Mouse (Mus musculus) layer of hippocampus, adult 18-20 months (tissue): ENCODE results near the gene Ankrd44. TPM values are rescaled to one million over a fixed set of nuclear protein-coding genes. Genes with fewer than 3 reads are reported as not detected.

ENCODE experiments used
- DNase-seq, 2 experiments: peaks; one replicate each; pipeline ENCODE4 v3.0.0; 2022; ENCODE audit warnings: low spot score in 2 of 2
- microRNA-seq, 2 experiments: library from miRNA; unstranded; fragments of <30 nt; microRNA quantifications; one replicate each; pipeline ENCODE4 v1.2.0; 2021
- total RNA-seq, 2 experiments: library from RNA; stranded (reverse); gene quantifications; 2 replicates each; pipeline ENCODE4 v1.2.3; 2021

Ankrd44 gene
- total RNA-seq, 2 experiments from 2014 or later = 11.1 to 12.6 TPM

- DNase-seq = no peak
These were observed 267.6 kb downstream of the Ankrd44 start for GRCm38 (mm10) chr1:54658558-54658957.

GRCm38 (mm10) chr1:54648237-54648636 is 277.9 kb downstream of the Ankrd44 start:
- no peak for DNase-seq

GRCm38 (mm10) chr1:54647335-54647745 is 278.8 kb downstream of the Ankrd44 start:
- no peak for DNase-seq

- DNase-seq = peak in 1 of 2 experiments; percentile 40
These were observed 285.9 kb downstream of the Ankrd44 start for GRCm38 (mm10) chr1:54640184-54640795.

DNA sequence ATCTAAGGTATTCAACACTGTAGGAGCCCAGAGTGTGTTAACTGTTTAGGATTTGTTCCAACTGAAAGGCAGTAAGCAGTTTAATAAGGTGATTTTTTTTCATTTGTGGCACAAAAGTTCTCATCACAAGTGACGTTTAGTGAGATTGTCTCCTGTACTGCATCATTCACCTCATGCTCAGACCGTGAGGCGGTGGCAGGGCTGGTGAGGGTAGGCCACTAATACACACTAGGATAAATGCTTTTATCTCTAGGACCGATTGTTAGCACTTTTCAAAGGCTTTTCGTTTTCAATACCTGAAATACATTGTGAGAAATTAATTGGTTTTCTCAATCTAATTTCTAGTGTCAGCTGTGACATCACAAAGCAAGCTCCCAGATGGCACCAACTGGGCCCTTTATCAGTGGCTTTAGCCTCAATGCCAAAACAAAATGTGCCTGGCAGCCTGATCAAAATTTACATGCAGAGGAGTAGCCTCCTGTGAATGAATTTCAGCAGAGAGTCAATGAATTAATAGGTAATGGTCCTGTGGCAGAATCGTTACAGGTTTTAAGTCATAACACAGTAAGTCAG is 286.6 kb downstream of the Ankrd44 start:
- peak in 1 of 2 experiments; percentile 18 for DNase-seq

DNA sequence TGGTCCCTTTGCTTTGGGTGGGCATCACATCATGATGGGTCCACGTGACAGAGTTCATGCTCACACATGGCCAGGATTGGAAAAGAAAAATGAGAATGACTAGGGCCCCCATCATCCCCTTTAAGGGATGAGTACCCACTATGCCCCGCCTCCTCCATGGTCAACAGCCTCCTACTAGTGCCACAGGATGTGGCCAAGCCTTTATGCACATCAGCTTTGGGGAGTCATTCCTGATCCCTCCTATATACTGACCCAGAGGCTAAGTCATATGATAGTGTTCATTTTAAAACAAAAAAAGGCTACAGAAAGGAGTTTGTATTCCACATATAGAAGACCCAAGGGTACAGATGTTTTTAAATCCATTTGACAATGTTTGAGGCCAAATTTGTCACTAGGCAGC is 287.1 kb downstream of the Ankrd44 start:
- DNase-seq = no peak

DNA sequence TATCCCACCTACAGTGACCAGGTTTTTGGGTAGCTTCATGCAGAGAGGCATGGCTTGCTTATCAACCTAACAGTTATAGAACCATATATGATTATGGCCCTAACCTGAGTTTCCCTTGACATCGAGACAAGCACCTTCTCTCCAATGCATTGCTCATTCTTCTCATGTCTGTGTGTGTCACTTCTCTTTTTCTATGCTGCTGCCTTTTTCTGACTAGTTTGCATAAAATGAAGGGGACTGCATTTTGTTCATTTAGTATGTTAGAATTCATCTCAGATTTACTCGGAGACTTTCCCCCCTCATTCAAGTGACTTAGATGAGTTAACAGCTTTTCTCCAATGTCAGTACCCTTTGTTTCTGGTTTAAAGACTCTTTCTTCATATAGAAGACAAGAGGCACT is 288.8 kb downstream of the Ankrd44 start:
- DNase-seq = no peak

DNA sequence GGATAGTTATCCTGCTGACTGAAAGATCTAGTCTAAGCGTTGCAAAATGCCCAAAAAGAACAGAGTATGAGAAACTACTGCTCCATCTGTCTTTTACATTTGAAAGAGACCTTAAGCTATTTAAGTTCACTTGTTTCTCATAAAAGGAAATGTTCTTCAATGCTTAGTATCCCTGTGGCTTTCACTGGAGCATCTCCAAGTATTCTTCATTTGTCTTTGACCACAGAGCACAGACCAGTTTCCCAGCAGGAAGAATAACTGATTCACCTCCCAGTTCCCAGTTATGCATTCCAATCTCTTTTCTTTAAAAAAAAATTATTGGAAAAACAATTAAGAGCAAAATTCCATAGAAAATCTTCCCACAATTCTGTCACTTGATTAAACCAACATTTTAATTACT is 297.1 kb downstream of the Ankrd44 start:
- DNase-seq = no peak

- peak in 1 of 2 experiments; percentile 14 for DNase-seq
These were observed 311.2 kb downstream of the Ankrd44 start for GRCm38 (mm10) chr1:54614963-54615362.

GRCm38 (mm10) chr1:54612344-54612743 is 313.8 kb downstream of the Ankrd44 start:
- no peak for DNase-seq

- no peak for DNase-seq
These were observed 314.3 kb downstream of the Ankrd44 start for GRCm38 (mm10) chr1:54611891-54612290.

- DNase-seq = no peak
These were observed 319.3 kb downstream of the Ankrd44 start for GRCm38 (mm10) chr1:54606936-54607335.

- DNase-seq = no peak
These were observed 324.5 kb downstream of the Ankrd44 start for GRCm38 (mm10) chr1:54601692-54602091.

DNA sequence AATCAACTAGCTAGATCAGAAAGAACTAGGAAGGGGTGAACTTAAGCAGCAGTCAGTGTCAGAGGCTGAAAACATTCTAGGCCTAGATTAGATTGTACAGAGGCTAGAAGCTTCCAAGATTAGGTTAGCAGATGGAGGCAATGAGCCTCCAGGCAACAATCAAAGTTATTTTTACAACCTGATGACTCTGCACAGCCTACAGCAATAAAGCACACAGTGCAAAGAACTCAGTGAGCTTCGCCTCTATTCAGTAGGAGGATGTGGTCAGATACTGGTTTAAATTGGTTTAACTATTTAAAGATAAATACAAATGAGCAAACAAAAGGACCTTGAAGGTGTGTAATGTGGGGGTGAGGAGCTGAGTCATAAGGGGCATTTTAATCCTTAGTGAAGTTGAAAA is 325.9 kb downstream of the Ankrd44 start:
- DNase-seq = no peak

GRCm38 (mm10) chr1:54597594-54598217 is 328.5 kb downstream of the Ankrd44 start:
- no peak for DNase-seq

DNA sequence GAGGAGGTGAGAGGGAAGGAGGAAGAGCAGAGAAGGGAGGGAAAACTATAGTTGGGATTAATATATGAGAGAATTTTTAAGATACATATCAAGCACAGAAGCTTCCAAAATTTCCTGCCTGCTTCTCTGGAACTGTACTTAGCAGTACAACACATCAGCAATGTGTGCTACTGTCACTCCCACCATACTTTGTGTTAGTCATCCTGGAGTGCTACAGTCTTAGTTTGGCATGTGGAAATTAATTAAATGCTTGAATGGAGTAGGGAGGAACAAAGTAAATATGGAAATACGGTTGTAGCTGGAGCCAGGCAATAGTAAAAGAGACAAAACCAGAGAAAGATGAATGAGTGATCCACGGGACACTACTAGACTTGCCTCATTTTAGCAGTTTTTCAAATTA is 330.0 kb downstream of the Ankrd44 start:
- DNase-seq = peak in 1 of 2 experiments; percentile 21

Small RNA genes within 50 kb of the gene (microRNA-seq; reads per million reads assigned to microRNA genes)
- gene Gm24053 = 0 reads per million in 2 experiments

Other genes starting within 250 kb of the Ankrd44 start
- gene Sf3b1, start 101.1 kb upstream of the Ankrd44 start, total RNA-seq = 100 to 1,000 TPM; 150 to 154 TPM
- 10 to 100 TPM; 18.2 to 19.7 TPM for gene Coq10b, start 126.4 kb upstream of the Ankrd44 start, total RNA-seq
- 100 to 1,000 TPM in 1 of 2 experiments, 10 to 100 TPM in 1; 95.7 to 106 TPM for gene Hspe1, start 161.7 kb upstream of the Ankrd44 start, total RNA-seq
- gene Hspd1, start 161.9 kb upstream of the Ankrd44 start, total RNA-seq = 100 to 1,000 TPM; 179 to 181 TPM
- gene Mob4, start 204.8 kb upstream of the Ankrd44 start, total RNA-seq = 10 to 100 TPM; 54.8 to 55.1 TPM